Mouse (Mus musculus): Measurements from ENCODE around the gene Psmd11.
A peak's percentile ranks its signal among the peaks of the same experiment; 100 is the strongest.
"Not testable (repeated sequence)": the region's sequence is repeated elsewhere in the genome, so short reads cannot be mapped to it uniquely, and the experiment has no call there.

Psmd11 gene

DNA sequence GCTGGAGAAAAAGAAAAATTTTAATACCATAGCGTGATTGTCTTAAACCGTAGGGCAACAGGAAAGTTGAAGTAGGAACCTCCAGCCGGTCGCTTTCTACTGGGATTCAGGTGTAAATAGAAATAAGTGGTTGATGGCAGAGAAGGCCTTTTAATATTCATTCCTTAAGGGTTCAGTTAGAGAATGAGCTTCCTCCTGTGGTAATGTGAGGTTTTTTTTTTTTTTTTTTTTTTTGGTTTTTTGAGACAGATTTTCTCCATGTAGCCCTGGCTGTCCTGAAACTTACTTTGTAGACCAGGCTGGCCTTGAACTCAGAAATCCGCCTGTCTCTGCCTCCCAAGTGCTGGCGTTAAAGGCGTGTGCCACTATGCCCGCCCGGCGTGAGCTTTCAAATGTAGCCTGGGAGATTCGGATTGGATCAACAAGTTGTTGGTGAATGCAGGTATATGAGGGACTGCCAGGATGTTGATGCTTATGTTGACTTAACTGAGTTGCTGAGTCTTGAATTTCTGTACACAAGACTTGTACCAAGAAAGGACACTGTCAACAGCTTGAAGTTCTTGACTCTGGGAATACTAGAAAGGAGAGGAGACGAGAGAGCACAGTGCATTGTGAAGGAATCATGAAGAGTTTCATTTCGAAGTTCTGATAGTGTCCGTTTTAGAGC, 1.2 kb downstream of the Psmd11 start:
- no peak for DNase-seq

DNA sequence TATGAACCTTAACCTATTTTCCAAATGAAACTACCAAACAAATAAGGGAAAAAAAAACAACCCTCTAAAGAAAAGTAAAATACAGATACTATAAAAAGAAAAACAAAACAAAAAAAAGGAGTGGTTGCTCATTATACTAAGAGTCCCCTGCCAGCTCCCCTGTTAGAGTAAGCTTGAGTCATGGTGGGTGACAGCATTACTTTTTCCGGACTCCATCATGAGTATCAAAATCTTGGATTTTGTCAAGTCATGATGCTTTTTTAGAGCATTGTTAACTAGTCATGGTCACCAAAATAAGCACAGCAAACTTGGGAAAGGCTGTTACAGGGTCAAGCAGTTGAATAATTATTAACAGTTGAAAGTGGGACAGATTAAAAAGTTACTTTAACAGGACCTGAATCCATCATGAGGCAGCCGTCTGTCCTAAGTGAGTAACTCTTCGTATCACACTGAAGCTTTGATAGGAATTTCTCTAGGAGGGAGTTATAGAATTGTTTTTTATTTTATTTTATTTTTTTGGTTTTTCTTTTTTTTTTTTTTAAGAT, 2.0 kb downstream of the Psmd11 start:
- DNase-seq = no peak

DNA sequence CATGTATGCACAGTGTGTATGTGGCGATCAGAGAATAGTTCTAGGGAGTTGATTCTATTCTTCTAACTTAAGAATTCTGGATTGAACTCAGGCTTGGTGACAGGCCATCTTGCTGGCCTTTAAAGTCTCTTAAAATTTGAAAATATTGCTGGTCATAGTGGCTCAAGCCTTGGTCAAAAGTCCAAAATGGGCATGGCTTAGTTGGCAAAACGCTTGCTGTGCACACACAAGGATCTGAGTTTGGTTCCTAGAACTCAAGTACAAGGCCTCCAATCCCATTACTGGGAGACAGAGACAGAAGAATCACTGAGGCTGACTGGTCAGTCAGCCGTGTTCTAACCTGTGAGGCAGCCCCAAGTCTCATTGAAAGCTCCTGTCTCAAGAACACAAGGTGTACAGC, 18.5 kb downstream of the Psmd11 start:
- no peak for DNase-seq

DNA sequence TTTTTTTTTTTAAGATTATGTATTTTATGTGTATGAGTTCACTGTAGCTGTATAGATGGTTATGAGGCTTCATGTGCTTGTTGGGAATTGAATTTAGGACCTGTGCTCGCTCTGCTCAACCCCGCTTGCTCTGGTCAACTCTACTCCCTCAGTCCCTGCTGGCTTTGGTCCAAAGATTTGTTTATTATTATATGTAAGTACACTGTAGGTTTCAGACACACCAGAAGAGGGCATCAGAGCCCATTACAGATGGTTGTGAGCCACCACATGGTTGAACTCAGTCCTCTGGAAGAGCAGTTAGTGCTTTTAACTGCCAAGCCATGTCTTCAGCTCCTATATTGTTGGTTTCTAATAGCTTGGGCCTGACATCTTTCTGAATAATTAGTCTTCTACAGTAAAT, 21.4 kb downstream of the Psmd11 start:
- no peak for DNase-seq

DNA sequence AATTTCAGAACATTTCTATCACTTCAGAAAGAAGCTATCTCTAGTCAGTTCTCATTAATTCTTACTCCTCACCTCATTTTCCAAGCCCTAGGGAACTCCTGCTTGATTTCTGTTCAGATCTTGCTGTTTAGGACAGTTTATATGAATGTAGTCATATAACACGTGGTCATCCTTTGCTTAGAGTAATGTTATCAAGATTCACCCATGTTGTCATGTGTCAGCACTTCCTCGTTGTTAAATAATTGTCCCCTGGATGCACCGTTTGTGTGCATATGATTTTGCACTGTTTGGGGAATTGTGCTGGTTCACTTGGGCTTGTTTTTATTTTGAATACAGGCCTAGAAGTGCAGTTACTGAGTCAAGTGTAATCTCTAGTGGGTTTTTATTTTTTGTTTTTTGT, 23.8 kb downstream of the Psmd11 start:
- no peak for DNase-seq

DNA sequence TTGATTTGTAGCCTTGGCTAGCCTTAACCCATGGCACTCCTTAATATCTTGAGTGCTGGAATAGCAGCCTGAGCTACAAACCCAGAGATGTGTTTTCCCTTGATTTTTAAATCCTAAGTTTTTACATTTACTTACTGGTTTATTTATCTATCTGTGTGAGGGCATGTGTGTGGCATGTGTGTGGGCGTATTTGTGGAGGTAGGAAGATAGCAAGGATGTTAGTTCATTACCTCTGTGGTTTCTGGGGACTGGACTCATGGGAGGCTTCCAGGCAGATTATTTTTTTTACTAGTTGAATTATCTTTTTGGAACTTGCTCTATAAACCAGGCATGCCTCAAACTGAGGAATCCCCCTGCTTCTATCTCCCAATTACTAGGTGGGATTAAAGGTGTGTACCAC, 24.8 kb downstream of the Psmd11 start:
- DNase-seq = no peak

DNA sequence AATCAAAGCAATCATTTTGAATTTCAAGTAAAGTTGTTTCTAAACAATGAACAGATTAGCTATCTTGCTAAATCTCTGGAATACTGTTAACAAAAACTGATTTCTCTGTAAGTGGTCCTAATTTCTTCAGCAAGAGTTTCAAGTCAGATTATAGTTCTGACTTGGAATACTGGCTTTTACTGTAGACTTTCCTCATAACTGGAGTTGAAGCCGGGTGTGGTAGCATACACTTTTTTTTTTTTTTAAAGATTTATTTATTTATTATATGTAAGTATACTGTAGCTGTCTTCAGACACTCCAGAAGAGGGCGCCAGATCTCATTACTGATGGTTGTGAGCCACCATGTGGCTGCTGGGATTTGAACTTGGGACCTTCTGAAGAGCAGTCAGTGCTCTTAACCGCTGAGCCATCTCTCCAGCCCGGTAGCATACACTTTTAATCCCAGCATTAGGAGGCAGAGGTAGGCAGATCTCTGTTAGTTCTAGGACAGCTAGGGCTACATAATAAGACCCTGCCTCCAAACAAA, 35.3 kb downstream of the Psmd11 start:
- not testable (repeated sequence) for DNase-seq

DNA sequence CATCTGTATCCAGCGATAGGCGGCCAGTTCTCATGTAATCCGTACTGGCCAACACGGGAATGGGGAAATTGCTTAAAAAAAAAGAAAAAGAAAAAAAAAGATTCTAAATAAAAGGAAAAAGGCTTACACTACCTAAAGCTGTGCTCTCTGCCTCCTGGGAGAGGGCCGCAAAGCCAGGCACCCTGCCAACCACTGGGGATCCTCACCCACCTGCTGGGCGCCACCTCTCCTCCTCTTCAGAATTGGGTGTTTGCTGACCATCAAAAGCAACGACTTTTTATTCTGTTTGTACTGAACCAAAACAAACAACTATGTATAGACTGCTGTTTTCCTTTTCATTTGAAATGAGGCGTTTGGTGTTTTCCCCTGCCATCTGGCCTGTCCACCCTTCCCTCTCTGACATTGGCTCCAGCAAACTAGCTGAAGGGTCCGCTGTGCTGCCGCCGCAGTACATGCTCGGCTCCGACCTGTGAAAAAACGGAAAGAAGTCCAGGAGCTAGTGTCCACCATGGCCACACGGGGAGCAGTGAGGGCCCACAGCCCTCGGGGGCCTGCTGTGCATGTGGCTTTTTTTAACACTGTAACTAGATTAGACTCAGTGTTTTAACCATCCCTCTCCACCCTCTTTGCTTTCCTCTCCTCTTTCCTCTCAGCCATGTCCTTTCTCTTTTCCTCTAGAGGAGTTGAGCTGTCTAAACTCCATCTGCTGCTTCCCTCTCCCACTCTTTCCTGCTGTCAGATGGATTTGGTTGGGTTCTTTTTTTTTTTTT, 43.6 kb downstream of the Psmd11 start:
- DNase-seq = no peak

DNA sequence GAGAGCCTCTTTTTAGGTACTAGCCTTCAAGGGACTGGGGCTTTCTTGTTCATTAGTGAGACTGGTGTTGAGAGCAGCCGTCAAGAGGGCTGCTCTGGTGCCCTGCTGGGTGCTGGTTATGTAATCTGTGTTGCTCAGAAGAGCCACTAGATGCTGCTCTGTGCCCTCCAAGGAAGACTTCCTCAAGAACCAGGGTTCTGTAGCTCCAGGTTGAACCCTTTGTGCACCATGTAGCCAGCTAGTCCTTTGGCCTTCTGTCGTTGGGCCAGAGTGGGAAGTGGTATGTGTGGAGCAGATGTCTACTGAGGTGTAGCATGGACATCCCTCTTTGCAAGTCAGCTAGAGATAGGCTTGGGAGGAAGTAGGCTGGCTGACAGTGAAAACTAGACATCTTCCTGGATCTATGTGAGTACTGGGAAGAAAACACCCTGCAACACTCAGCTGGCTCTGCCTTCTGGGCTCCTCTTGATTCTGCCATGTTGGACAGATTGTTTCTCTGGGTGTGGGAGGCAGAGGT, 45.8 kb downstream of the Psmd11 start:
- DNase-seq = no peak

DNA sequence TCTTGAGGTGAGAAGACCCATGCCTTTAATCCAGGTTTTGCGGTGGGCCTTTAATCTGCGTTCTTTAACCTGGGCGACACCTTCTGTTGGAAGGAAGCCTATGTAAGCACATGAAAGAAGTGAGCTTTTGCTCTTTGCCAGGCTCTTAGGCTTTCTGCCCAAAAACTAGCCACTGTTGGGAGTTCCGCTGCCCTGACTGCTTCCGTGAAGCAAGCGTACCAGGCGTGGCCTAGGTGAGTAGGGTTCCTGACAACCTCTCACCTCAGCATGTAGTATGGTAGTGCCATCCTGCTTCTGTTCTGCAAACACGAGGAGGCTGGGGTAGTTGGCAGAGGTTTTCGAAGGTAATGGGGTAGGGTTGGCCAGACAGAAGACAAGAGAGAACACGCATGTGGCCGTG, 46.4 kb downstream of the Psmd11 start:
- no peak for DNase-seq

DNA sequence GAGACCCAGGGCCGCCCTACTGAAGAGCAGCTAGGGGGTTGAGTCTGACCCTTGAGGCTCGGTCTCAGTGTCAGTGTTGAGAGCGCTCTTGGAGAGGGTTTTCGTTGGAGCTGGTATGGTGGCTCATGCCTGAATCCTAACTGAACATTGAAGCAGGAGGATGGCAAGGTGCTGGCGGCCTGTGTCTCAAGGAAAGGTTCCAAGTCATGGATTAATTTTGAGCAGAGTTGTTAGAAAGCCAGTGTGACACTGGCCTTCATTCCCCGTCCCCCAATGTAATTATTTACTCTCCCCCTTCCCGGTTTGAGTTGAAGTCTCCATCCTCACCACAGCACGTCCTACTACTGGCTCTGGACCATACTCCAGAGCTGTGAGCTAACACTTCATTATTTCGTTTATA, 47.1 kb downstream of the Psmd11 start:
- DNase-seq = no peak

DNA sequence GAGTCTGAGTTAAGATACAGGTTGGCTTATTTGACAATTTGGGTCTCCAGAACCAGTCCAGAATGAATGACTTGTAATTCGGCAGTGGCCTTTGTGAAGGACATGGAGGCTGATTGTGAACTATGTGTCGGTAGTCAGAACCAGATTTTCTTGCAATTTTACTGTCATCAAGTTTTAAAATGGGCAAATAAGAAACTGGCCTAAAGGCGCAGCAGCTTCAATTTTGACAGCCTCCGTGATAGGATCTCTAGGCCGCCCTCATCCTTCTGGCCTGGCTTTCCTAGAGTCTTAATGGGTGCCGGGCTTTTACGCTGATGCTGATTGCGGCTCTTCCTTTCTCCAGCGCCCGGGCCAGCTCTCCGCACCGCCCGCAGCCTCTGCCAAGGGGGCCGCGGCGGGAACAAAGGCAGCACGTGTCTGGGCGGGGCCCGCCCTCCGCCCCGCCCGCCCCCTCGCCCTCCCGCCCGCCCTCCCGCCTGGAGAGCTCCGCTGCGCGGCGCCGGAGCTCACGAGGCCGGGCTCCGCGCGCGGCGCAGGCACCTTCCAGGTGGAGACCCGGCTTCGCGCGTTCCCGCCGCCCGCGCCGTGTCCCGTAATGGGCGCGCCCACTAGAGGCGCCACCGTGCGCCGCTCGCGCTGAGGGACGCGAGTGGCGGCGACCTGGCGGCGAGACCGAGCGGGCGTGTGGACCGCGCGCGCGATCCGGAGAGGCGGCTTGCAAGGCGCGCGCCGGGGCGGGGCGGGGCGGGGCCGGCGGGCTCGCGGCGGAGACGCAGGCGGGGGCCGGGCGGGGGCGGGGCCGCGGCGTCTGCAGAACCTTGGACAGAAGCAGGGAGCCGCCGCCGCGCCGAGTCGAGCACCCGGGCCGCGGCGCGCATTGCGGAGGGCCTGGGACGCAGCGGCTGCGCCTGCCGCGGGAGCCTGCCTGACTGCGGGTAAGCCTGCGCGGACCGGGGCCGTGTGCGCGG, 48.1 kb downstream of the Psmd11 start, which contains the start of gene Cdk5r1:
Cdk5r1 (plus strand) TSS at position 802 of the 968 bp plus-strand sequence.
- DNase-seq = peak; percentile 93

DNA sequence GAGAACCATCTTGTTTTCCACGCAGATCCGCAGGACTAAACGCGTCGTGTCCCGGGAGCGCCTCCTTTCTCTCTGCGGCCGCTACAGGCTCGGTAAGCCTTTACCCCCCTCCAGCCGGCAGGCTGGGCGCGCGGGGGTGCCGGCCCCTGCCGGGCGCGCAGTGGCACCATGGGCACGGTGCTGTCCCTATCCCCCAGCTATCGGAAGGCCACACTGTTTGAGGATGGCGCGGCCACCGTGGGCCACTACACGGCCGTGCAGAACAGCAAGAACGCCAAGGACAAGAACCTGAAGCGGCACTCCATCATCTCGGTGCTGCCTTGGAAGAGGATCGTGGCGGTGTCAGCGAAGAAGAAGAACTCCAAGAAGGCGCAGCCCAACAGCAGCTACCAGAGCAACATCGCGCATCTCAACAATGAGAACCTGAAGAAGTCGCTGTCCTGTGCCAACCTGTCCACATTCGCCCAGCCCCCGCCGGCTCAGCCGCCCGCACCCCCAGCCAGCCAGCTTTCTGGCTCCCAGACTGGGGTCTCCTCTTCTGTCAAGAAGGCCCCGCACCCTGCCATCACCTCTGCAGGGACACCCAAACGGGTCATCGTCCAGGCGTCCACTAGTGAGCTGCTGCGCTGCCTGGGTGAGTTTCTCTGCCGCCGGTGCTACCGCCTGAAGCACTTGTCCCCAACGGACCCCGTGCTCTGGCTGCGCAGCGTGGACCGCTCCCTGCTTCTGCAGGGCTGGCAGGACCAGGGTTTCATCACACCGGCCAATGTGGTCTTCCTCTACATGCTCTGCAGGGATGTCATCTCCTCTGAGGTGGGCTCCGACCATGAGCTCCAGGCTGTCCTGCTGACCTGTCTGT, 49.2 kb downstream of the Psmd11 start:
- peak; percentile 43 for DNase-seq

DNA sequence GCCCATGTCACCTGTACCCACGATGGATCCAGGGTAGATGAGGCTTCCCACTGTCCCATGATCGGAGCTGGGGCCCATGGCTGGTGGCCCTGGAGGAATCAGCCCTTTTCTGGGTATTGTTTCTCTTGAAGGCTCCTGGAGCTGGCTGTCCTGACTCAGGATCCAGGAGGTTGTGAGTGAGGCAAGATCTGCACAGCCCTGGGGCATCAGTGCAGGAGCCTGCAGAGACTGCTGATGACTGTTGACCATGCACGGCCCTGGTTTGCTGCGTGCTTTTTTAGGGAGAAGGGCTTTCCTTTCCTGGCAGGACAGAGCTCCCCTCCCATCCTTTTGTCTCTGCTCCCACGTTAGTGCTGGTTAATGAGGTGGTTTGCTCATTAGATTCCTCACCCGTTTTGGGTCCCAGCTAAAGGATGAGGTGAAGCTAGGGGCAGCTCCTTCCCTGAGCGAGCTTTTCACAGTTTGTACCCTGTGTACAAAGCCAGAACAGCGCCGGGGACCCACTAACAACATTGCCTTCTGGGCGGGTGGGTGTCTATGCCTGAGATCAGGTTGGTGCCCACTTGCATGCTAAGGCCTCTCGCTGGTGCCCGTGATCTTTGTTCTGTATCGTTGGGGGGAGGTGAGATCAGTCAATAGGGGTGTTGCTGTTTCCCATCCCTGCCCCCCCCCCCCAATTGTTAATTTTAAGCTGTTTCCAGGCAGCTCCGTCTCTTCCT, 50.4 kb downstream of the Psmd11 start:
- DNase-seq = no peak

DNA sequence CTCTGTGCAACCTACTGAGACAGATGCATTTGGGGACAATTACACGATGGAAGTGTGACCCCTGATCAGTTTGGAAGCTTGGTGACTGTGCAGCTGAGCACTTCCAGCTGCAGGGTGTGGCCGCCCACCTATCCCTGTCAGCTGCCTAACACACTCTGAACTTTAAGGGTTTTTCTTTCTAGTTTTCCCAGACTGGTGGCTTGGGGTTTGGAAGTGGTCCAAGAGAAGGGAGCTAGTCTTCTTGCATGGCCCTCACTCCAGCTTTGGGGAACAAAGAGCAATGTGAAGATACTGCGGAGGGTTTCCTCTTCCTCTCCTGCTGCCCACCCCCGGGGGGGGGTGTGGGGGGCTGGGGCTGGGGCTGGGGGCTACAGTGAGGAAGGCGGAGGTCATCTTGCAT, 51.0 kb downstream of the Psmd11 start:
- no peak for DNase-seq

DNA sequence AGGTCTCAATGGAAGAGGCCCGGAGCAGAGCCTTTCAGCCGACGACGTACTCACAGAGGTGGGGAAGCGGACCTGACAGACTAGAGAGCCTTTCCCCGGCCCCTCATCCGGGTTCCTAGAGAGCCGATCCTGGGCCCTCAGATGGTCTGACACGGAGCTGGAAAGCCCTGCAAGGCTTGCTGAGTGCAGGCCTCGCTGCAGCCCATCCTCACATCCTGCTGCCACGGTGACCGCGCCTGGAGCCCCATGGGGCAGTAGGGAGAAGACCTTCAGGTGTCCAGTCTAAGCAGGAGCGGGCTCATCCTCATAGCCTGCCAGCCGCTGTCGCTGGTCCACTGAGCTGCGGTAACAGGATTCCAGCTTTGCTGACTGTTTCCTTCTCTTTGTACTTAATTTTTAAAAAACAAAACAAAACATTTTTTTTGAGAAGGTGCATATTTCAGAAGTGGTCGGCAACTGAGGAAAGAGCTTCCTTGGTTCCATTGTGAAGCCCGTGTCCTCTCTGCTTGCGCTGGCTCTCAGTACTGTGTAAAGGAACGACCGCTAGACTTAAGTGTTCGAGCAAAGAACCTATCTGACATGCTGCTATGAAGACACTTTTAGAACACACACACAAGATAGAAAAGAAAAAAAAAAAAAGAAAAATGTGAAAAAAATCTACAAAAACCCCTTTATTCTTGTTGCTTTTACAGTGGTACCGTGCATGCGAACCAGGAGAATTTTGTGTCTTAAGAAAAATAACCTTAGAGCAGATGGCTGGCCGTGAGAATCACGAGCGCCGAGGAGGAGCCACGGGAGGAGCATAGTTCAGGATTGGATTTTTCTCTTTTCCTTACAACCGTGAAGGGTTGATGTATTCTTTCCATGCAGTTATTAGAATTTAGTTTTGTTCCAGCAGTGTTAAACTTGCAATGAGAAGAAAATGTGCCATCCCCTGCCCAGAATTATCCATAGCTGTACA, 51.8 kb downstream of the Psmd11 start:
- no peak for DNase-seq

DNA sequence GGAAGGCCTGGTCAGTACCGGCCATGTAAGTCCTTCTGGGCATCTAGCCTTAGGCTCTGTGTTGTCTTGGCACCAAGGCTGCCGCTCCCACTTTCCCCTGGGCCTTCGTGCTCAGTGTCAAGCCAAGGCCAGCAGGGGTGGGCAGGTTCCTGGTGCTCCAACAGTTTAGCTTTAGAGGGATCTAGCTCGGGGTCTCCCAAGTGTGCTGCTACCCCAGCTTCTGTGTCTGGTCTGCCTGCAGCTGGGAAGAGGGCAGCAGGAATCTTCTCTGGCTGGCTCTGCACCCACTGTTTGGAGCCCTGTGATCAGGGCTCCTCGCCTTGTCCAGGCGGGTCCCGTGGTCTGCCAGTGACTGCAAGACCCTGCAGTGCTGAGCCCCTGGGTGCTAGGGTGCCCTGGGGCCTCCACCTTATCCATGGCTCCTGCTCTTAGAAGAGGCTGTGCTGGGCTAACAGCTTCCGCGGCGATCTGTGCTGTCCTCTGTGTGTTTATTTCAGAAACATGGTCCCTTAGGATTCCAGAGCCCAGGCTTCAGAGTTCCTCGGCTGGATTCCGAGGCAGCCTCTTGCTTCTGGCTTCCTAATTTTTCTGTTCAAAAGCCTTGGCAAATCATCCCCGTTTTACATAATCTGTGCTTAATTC, 53.1 kb downstream of the Psmd11 start:
- no peak for DNase-seq

DNA sequence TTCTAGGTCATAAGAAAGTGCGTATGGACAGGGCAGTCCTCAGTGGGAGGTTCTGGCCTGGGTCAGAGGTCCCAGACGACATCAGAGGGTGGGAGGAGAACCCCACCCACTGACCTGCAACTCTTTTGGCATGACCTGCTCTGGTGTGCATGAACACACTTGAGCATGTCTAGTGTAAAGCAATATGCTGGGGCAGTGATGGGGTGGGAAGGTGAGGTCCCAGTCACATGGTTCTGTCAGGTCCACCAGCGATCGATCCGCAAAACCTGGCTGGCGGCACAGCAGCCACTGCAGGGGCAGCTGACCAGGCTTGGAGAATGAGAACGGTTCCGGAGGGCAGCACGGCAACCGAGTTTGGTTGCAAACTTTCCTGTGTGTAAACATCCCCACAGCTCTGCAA, 53.9 kb downstream of the Psmd11 start:
- DNase-seq = no peak

DNA sequence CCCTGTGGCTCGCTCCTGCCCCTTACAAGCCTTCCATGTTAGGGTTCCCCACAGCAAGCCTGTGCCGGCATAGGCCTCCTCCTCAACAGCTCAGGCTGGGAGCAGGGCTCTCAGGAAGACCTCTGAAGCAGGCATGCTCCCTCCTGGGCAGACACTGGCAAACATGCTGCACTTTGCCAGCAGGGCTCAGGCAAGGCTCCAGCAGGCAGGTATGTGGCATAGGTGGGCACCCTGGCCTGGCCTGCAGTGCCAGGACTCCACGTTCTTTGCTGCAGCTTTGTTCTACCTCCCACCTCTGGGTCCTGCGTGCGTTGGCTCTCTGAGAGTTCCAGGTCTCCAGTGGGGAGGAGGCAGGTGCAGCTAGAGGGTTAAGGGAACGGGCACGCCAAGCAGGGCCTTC, 54.5 kb downstream of the Psmd11 start:
- DNase-seq = no peak
